Mouse (Mus musculus) C2C12 (cell line): ENCODE data around the gene Slc25a12. TPM values are rescaled to one million over a fixed set of nuclear protein-coding genes. Genes with fewer than 3 reads are reported as not detected.

Experiments
- H3K27me3 ChIP-seq: one replicate; pipeline ENCODE4 v1.6.1; 2011; ENCODE audit not compliant: control insufficient read depth, insufficient read depth, insufficient read length
- H3K36me3 ChIP-seq: one replicate; pipeline ENCODE4 v1.6.1; 2011; ENCODE audit not compliant: control insufficient read depth, insufficient read depth
- H3K4me3 ChIP-seq: one replicate; pipeline ENCODE4 v1.5.1; 2011; ENCODE audit warnings: mild to moderate bottlenecking, control low read depth; ENCODE audit not compliant: poor library complexity, insufficient read depth, severe bottlenecking
- H3K79me2 ChIP-seq: one replicate; pipeline ENCODE4 v1.6.1; 2011; ENCODE audit not compliant: control insufficient read depth, insufficient read depth
- H3K79me3 ChIP-seq: one replicate; pipeline ENCODE4 v1.6.1; 2011; ENCODE audit warnings: low read depth, control low read depth
- H3ac ChIP-seq: one replicate; pipeline ENCODE3; 2011; ENCODE audit warnings: low read depth; ENCODE audit not compliant: control insufficient read depth, insufficient read length
- CEBPB ChIP-seq: IDR thresholded peaks from one replicate; pipeline ENCODE4 v1.6.1; 2011; ENCODE audit warnings: low read depth, mild to moderate bottlenecking, control low read depth, moderate library complexity
- CTCF ChIP-seq: IDR thresholded peaks from one replicate; pipeline ENCODE4 v1.5.1; 2011; ENCODE audit not compliant: control insufficient read depth, insufficient read depth, insufficient read length
- FOSL1 ChIP-seq: IDR thresholded peaks from one replicate; pipeline ENCODE4 v1.8.0; 2011; ENCODE audit warnings: mild to moderate bottlenecking, low read length; ENCODE audit not compliant: poor library complexity, insufficient read depth, severe bottlenecking
- MAX ChIP-seq: IDR thresholded peaks from one replicate; pipeline ENCODE4 v1.6.1; 2011; ENCODE audit warnings: mild to moderate bottlenecking, control low read depth
- MYOD1 ChIP-seq: IDR thresholded peaks from one replicate; pipeline ENCODE4 v1.6.1; 2011; ENCODE audit warnings: low read depth; ENCODE audit not compliant: control insufficient read depth, insufficient read length
- MYOG ChIP-seq: IDR thresholded peaks from one replicate; pipeline ENCODE4 v1.6.1; 2011; ENCODE audit not compliant: control insufficient read depth, insufficient read length; ENCODE audit errors: extremely low read depth
- polyA plus RNA-seq: library from polyadenylated mRNA; unstranded; fragments of >200 nt; fragmentation: generic; extraction: Trizol; gene quantifications from one replicate; pipeline ENCODE4 v1.2.1, GENCODE M21; 2012; ENCODE audit warnings: missing spikeins

Slc25a12 gene
- polyA plus RNA-seq, 1 experiment, result 32.8 TPM

DNA sequence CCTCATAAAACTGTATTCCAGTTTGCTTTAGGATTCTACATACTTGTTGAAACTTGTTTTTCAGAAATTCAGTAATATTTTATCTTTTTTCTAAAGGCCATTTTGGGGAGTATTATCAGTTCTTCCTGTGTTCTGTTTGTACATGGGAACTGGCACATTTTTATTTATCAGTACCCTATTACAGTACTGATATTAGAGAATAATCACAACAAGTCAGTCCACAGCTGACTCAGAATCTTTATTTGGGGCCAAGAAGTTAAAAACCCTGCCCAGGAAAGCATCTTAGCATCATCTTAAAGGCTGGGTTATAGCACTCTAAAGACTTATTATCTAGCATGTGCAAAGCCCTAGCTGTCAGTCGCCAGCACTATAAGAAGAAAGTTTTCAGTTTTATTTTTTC is 137.9 kb downstream of the Slc25a12 start:
- Histone ChIP-seq H3K79me3 (peaks cover 9% of the 10 kb centered on the region), H3K4me3 (no peak overlapping the region), H3K79me2 (peaks cover 29% of the 10 kb centered on the region), H3K36me3 (peaks cover 51% of the 10 kb centered on the region), H3ac (no peak overlapping the region), H3K27me3 (no peaks in the 10 kb centered on the region)
- TF ChIP-seq MYOD1, result no peak
- TF ChIP-seq MYOG, result no peak
- no peak for TF ChIP-seq FOSL1

DNA sequence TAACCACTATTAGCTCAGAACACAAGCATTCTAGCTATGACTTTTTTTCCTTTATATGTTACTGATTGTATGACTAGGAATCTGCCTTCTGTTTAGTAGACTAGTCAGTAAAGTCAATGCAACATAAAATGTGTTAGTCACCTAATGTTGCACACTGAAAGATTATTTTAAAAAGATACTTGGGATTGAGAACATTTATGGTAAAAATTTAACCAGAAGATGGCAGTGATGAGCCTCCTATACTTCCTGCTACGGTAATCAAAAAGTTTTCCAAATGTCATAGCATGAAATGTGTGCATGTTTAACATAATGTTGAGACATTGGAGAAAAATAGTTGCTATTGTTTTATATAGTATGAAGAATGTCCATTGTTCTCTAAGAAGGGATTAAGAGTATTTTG is 140.2 kb downstream of the Slc25a12 start:
- Histone ChIP-seq H3K36me3 (peaks cover 62% of the 10 kb centered on the region), H3ac (no peak overlapping the region), H3K27me3 (no peaks in the 10 kb centered on the region), H3K79me2 (peaks cover 17% of the 10 kb centered on the region), H3K4me3 (no peak overlapping the region), H3K79me3 (peaks cover 3% of the 10 kb centered on the region)
- TF ChIP-seq MYOG (no peak), CTCF (no peak), MAX (no peak), MYOD1 (no peak), CEBPB (no peak), FOSL1 (no peak)

Other genes starting within 250 kb of the Slc25a12 start
- not detected for gene Cybrd1, start 249.8 kb downstream of the Slc25a12 start, polyA plus RNA-seq
- 52.1 TPM for gene Dync1i2, start 156.0 kb downstream of the Slc25a12 start, polyA plus RNA-seq
- 46.6 TPM for gene Hat1, start 21.2 kb upstream of the Slc25a12 start, polyA plus RNA-seq
- gene Metap1d, start 85.5 kb upstream of the Slc25a12 start, polyA plus RNA-seq, result 10.2 TPM
- 4.9 TPM for gene Dlx1, start 160.4 kb upstream of the Slc25a12 start, polyA plus RNA-seq
- gene Dlx2, start 179.0 kb upstream of the Slc25a12 start, polyA plus RNA-seq, result 16.0 TPM